Mouse (Mus musculus) liver, embryonic 13.5 days (tissue): ENCODE results near the gene Tecr. TPM values are rescaled to one million over a fixed set of nuclear protein-coding genes. Genes with fewer than 3 reads are reported as not detected.
"Not testable (repeated sequence)": the region's sequence is repeated elsewhere in the genome, so short reads cannot be mapped to it uniquely, and the experiment has no call there.

Experiments
- ATAC-seq: fragments of 200-750 bp; cut with Nextera tagmentation; 2 replicates; pipeline ENCODE4 v1.8.0; 2017; ENCODE audit warnings: low read depth, mild to moderate bottlenecking, moderate number of reproducible peaks, moderate library complexity
- DNase-seq: peaks from one replicate; pipeline ENCODE4 v3.0.0; 2022
- H3K27ac ChIP-seq: fragments of 300-500 bp; sonication (generic); 2 replicates; pipeline ENCODE4 v1.5.1; 2015; ENCODE audit warnings: moderate library complexity, mild to moderate bottlenecking, inconsistent platforms
- H3K27me3 ChIP-seq: fragments of 300-500 bp; sonication (generic); 2 replicates; pipeline ENCODE4 v1.6.1; 2015; ENCODE audit warnings: mild to moderate bottlenecking, inconsistent platforms
- H3K36me3 ChIP-seq: fragments of 300-500 bp; sonication (generic); 2 replicates; pipeline ENCODE4 v1.6.1; 2015; ENCODE audit warnings: mild to moderate bottlenecking, inconsistent platforms
- H3K4me1 ChIP-seq: fragments of 300-500 bp; sonication (generic); replicated peaks from 2 replicates; pipeline ENCODE4 v1.6.1; 2015; ENCODE audit warnings: inconsistent platforms
- H3K4me2 ChIP-seq: fragments of 300-500 bp; sonication (generic); 2 replicates; pipeline ENCODE4 v1.6.1; 2015; ENCODE audit warnings: inconsistent platforms, mild to moderate bottlenecking, moderate library complexity
- H3K4me3 ChIP-seq: fragments of 300-500 bp; sonication (generic); replicated peaks from 2 replicates; pipeline ENCODE4 v1.5.1; 2015; ENCODE audit warnings: mild to moderate bottlenecking, inconsistent platforms
- H3K9ac ChIP-seq: fragments of 300-500 bp; sonication (generic); 2 replicates; pipeline ENCODE4 v1.6.1; 2015; ENCODE audit warnings: mild to moderate bottlenecking, inconsistent platforms
- H3K9me3 ChIP-seq: fragments of 300-500 bp; sonication (generic); replicated peaks from 2 replicates; pipeline ENCODE4 v1.6.1; 2016; ENCODE audit warnings: inconsistent platforms
- WGBS: fragments of 180-500 bp; shearing (Covaris S2); methylation state at CpG from one replicate; pipeline ENCODE4 v1.1.7; 2015; ENCODE audit not compliant: insufficient replicate concordance; 5-methylcytosine and 5-hydroxymethylcytosine counted together
- polyA plus RNA-seq: library from polyadenylated mRNA; unstranded; fragments of >200 nt; fragmentation: Nextera tagmentation; extraction: Ambion mirVana; gene quantifications from 2 replicates; pipeline ENCODE4 v1.2.1, GENCODE M21; 2015

Gene Tecr
- polyA plus RNA-seq, 1 experiment from 2014 or later = 334 TPM

DNA sequence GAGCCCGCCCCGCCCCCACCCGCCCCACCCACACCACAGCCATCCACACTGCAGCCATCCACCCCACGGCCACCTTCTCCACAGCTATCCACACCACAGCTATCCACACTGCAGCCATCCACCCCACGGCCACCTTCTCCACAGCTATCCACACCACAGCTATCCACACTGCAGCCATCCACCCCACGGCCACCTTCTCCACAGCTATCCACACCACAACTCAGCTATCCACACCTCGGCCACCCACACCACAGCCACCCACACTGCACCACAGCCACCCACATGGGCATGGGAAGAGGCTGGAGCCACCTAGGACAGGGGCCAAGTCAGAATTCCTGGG is 36.8 kb downstream of the Tecr start:
- DNase-seq, H3K27ac ChIP-seq, H3K9me3 ChIP-seq, H3K9ac ChIP-seq, H3K4me3 ChIP-seq, H3K4me2 ChIP-seq, H3K27me3 ChIP-seq, ATAC-seq: not testable (repeated sequence)
- Histone ChIP-seq H3K4me1 (peaks cover 59% of the 10 kb centered on the region), H3K36me3 (peaks cover 65% of the 10 kb centered on the region)
- 88% methylated on average over 7 of the region's 7 CpGs for WGBS

DNA sequence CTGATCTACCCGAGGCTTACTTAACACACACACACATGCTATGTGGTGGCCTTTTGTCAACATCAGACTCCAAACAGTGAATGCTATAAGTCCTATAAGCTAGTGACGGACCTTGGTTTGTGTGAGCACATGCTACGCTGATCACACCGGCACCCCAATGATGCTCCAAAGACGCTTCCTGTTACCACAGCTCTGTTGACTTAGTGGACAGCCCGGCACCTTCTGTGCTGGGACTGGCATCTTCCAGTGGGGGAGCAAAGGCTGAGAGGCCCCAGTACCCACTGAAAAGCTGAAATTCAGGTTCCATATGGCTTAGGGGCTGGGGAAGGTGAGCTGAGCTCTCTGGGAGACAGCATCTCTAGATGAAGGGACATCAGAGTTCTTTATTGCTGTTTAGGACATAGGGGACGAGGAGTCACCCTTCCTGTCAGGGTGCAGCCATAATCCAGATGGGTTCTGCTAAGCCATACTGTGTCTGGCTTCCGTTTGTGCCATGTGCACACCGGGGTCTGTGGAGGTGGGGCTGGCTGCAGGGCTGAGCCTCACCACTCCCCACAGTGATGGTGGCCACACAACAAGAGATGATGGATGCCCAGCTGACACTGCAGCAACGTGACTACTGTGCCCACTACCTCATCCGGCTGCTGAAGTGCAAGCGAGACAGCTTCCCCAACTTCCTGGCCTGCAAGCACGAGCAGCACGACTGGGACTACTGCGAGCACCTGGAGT is 37.3 kb downstream of the Tecr start:
- no peak overlapping the region for H3K4me2 ChIP-seq
- H3K27me3 ChIP-seq = no peaks in the 10 kb centered on the region
- DNase-seq (no peak), ATAC-seq (no peak)
- H3K4me1 ChIP-seq = peaks cover 59% of the 10 kb centered on the region
- 78% methylated on average over 14 of the region's 15 CpGs for WGBS
- no peak overlapping the region for H3K27ac ChIP-seq
- H3K4me3 ChIP-seq = no peak overlapping the region
- no peak overlapping the region for H3K9ac ChIP-seq
- no peaks in the 10 kb centered on the region for H3K9me3 ChIP-seq
- peaks cover 65% of the 10 kb centered on the region for H3K36me3 ChIP-seq

DNA sequence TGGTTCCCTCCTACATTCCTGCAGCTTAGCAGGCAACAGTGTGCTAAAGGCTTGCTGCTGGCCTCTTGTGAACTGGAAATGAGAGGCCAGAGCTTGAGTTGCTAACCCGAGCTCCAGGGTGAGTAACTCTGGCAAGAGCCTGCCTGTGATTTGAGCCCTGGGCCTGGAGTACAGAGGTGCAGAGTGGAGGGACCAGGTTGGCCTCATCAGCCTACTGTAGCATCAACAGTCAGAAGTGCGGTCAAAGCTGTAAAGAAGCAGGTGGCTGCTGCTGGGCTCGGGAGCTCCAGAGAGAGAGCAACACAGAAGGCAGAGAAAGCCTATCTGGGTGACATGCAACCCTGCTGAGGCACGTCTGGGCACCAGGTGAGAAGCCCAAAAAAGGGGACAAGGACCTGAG is 38.6 kb downstream of the Tecr start:
- peaks cover 59% of the 10 kb centered on the region for H3K4me1 ChIP-seq
- peak overlapping the region; percentile 13; the same call in 1 of the 2 replicates for H3K27ac ChIP-seq
- no peak for ATAC-seq
- H3K4me3 ChIP-seq = no peak overlapping the region
- WGBS = 70% methylated on average over 4 of the region's 4 CpGs
- no peak for DNase-seq
- H3K4me2 ChIP-seq = no peak overlapping the region
- no peaks in the 10 kb centered on the region for H3K9me3 ChIP-seq
- peaks cover 58% of the 10 kb centered on the region for H3K36me3 ChIP-seq
- no peaks in the 10 kb centered on the region for H3K27me3 ChIP-seq
- H3K9ac ChIP-seq = 0 out of 2 replicates have a peak overlapping the region, but pooled peaks have one; percentile 83

DNA sequence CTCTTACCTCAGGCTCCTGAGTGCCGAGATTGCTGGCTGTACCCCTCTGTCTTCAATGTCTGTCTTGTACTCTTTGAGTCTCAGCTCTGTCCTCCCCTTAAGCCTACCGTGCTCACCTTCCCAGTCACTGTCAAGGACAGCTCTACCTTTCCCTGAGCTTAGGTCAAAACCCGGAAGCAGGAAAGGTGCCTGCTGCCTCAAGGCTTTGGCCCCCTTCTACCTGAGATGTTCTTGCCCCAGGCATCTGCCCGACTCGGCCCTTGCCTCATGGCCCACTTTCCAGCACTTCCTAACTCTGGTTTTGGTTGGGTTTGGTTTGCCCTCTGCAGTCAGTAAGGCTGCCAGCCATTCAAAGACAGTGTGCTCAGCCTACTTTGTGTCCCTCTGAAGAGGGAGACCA is 39.0 kb downstream of the Tecr start:
- Histone ChIP-seq H3K36me3 (peaks cover 54% of the 10 kb centered on the region), H3K4me1 (peaks cover 59% of the 10 kb centered on the region)
- ATAC-seq = no peak

DNA sequence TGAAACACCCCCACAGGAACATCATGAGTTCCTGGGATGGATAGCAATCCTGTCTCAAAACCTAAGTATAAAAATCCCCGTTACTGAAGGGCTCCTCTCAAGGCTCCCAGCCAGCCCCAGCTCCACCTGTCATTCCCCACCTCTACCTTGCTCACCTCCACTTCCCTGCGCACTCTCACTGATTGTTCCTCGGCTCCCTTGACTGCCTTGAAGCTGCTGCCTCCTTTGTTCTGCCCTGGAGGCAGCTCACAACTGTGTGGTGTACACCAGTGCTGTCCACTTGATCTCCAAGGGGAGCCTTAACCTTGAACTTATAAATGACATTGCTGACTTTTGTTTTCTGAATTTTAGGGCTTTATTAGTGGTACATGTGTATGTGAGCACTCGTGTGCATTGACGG is 39.6 kb downstream of the Tecr start:
- no peak overlapping the region for H3K27ac ChIP-seq
- H3K4me1 ChIP-seq = peaks cover 59% of the 10 kb centered on the region
- DNase-seq = no peak
- H3K4me3 ChIP-seq = peak overlapping the region; percentile 75
- no peaks in the 10 kb centered on the region for H3K27me3 ChIP-seq
- ATAC-seq = no peak
- H3K36me3 ChIP-seq = peaks cover 47% of the 10 kb centered on the region
- peak overlapping the region; percentile 83 for H3K9ac ChIP-seq
- WGBS = 66% methylated on average over 5 of the region's 5 CpGs
- peak overlapping the region; percentile 76 for H3K4me2 ChIP-seq
- H3K9me3 ChIP-seq = no peaks in the 10 kb centered on the region

More for the DNA sequence above, 39.0 kb downstream of the Tecr start:
- Histone ChIP-seq H3K4me3 (peak overlapping the region; percentile 75; the same call in 1 of the 2 replicates), H3K4me2 (peak overlapping the region; percentile 76; the same call in 1 of the 2 replicates), H3K9me3 (no peaks in the 10 kb centered on the region), H3K27ac (peak overlapping the region; percentile 13; the same call in 1 of the 2 replicates), H3K27me3 (no peaks in the 10 kb centered on the region), H3K9ac (peak overlapping the region; percentile 83; the same call in 1 of the 2 replicates)
- DNase-seq = no peak
- WGBS = 69% methylated on average over 5 of the region's 5 CpGs

DNA sequence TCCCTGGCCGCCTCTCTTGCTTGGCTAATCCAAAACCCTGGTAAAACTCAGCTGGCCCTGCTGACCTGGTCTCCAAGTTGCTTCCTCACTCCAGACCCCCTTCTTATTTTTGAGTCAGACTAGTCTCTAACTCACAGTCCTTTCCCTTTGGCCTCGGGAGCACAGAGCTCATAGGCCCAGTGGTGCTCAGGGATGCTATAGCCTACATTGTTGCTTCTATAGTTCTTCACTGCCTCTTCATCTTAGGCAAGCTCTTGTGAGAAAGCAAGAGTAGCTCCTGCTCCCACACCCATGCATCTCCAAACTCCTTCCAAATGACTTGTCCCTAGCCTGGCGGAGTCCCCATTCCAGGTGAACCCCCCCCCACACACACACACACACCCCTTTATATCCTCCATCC is 40.1 kb downstream of the Tecr start:
- peak overlapping the region; percentile 76 for H3K4me2 ChIP-seq
- H3K27ac ChIP-seq = peak overlapping the region; percentile 79
- 50% methylated on average over 3 of the region's 3 CpGs for WGBS
- peaks cover 43% of the 10 kb centered on the region for H3K36me3 ChIP-seq
- H3K4me1 ChIP-seq = peaks cover 61% of the 10 kb centered on the region
- no peaks in the 10 kb centered on the region for H3K9me3 ChIP-seq
- H3K27me3 ChIP-seq = no peaks in the 10 kb centered on the region
- DNase-seq (no peak), ATAC-seq (no peak)
- H3K4me3 ChIP-seq = peak overlapping the region; percentile 75
- peak overlapping the region; percentile 83 for H3K9ac ChIP-seq

DNA sequence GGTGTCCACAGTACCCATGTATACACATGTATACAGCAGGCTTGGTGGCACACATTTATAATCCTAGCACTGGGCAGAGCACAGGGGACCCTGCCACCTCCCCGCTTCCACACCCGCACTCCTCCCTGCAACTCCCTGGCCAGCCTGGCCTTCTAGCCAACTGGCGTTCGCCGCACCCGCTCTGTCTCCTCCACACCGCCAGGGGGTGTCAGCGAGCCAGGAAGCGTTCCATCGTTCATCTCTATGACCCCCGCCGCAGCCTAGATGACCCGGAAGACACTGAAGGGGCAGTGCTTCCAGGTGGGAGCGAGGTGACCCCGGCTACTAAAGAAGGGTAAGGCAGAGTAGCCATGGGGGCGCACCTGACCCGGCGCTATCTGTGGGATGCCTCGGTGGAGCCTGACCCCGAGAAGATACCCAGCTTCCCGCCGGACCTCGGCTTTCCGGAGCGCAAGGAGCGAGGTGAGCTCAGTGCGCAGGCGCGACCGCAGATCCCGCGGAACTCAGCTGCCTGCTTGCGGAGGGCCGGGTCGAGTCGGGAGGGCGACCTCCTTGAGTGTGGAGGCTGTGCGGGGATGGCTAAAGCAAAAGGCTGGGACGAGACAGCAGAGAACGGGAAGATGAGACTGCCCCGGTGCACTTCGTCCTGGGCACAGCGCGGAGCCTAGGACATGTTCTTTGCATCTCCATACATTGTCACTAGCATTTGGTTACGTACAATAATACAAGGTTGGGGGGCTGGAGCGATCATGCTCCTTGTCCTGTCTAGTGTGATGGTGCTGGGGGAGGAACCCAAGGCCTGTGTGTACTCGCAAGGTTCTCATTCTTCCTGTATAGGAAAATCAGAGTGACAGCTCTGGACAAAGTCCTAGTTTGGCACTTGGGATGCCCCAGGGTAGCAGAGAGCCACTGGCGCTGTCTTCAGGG is 41.0 kb downstream of the Tecr start, which contains the start of gene Ndufb7:
Ndufb7 (plus strand) TSS at position 203 of the 927 bp plus-strand sequence.
- under 1% methylated on average over 48 of the region's 48 CpGs for WGBS
- peak; percentile 80 for ATAC-seq
- peaks cover 33% of the 10 kb centered on the region for H3K36me3 ChIP-seq
- peak within 1 kb of the TSS; percentile 76 for H3K4me2 ChIP-seq
- peak within 1 kb of the TSS; percentile 75 for H3K4me3 ChIP-seq
- H3K9me3 ChIP-seq = no peaks in the 10 kb centered on the region
- no peaks in the 10 kb centered on the region for H3K27me3 ChIP-seq
- peak; percentile 79 for DNase-seq
- H3K4me1 ChIP-seq = peaks cover 68% of the 10 kb centered on the region
- H3K9ac ChIP-seq = peak within 1 kb of the TSS; percentile 83
- peak within 1 kb of the TSS; percentile 79 for H3K27ac ChIP-seq

DNA sequence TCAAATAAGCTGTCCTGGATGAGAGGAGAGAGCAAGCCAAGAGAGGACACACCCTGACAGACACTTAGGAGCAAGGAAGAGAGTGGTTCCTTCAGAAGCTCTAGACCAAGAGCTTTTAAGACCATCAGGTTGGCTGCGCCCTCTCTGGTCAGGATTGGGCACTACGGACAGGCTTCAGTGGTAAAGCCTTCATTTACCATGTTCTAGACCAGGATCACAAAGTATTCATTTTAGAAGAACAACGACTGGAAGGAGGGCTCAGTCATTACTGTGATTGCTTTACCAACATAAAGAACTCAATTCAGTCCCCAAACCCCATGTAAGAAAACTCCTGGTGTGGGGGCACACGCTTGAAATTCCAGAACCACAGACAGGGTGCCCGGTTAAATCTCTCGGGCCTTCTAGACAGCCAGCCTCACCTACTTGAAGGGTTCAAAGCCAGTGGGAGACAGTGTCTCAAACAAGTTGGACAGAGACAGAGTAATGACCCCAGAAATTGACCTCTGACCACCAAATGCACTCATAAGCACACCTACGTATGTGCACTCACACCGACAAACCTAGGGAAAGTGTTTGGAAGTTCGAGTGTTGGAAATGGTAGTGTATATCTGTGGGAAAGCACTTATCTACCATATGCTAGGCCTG is 41.9 kb downstream of the Tecr start:
- Histone ChIP-seq H3K9me3 (no peaks in the 10 kb centered on the region), H3K9ac (peak overlapping the region; percentile 46), H3K4me2 (peak overlapping the region; percentile 76), H3K36me3 (peaks cover 25% of the 10 kb centered on the region), H3K4me3 (peak overlapping the region; percentile 75), H3K27me3 (no peaks in the 10 kb centered on the region), H3K27ac (no peak overlapping the region), H3K4me1 (peaks cover 72% of the 10 kb centered on the region)
- DNase-seq (no peak), ATAC-seq (peak; percentile 51)
- 69% methylated on average over 9 of the region's 9 CpGs for WGBS

DNA sequence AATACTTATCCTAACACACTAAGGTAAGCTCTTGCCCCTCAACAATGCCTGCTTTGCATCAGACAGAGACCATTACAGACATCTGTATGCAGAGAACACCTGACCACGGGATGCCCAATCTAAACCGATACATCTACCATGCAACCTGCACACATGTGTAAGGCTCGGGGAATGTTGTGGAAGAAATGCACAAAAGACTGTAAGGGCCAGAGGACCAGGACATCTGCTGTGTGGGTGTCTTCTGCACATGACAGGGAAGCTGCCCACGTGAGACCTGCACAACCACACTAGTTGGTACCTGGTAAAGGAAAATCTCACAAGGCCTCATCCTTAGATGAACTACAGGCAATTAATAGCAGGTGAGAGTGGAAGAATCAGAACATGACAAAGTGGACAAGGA is 44.5 kb downstream of the Tecr start:
- DNase-seq (no peak), ATAC-seq (no peak)
- Histone ChIP-seq H3K9me3 (no peaks in the 10 kb centered on the region), H3K4me3 (no peak overlapping the region), H3K36me3 (peaks cover 2% of the 10 kb centered on the region; the same call in 1 of the 2 replicates), H3K27me3 (no peaks in the 10 kb centered on the region), H3K4me2 (peak overlapping the region; percentile 44; the same call in 1 of the 2 replicates), H3K27ac (peak overlapping the region; percentile 61), H3K4me1 (peaks cover 63% of the 10 kb centered on the region), H3K9ac (peak overlapping the region; percentile 42; the same call in 1 of the 2 replicates)
- 71% methylated on average over 4 of the region's 4 CpGs for WGBS

DNA sequence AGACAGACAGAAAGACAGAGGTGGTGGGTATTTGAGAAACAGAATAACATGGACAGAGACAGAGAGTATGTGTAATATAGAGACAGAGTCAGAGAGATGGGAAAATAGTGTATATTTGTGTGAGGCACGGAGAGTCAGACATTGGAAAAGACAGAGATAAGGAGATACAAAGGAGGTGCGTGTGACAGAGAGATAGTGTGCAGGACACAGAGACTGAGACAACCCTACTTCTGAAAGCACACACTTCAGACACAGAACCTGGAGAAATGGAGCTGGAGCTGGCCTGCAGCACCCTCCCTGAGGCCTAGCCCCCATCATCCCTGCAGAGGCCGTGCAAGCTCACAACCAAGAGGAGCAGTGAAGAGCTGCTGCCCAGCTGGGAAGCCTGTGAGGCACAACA is 45.1 kb downstream of the Tecr start:
- WGBS = 23% methylated on average over 3 of the region's 3 CpGs
- ATAC-seq (peak; percentile 58), DNase-seq (no peak)
- Histone ChIP-seq H3K4me1 (peaks cover 57% of the 10 kb centered on the region), H3K36me3 (no peaks in the 10 kb centered on the region), H3K4me2 (peak overlapping the region; percentile 44), H3K9me3 (no peaks in the 10 kb centered on the region), H3K4me3 (no peak overlapping the region), H3K27ac (peak overlapping the region; percentile 61), H3K27me3 (no peaks in the 10 kb centered on the region), H3K9ac (peak overlapping the region; percentile 42; the same call in 1 of the 2 replicates)

DNA sequence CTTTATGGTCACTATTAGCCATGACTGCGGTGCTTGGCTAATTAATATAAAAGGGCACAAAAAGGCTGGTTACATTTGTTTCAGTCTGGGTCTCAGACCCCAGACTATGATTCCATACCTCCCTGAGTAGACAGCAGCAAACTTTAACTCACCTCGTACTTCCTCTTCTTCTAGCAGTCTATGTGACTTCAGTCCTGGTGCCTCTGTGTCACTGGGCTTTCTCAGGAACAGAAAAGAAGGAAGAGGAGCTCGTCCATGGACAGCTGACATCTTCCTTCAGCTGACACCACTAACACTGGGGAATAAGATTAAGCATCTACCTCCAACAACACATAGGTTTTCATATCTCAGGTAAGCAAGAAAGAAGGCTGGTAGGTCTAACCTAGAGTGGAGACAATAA is 72.0 kb downstream of the Tecr start, which contains the start of gene Olfr370:
Olfr370 (plus strand) TSS at position 45 of the 400 bp plus-strand sequence.
- H3K4me1 ChIP-seq = no peaks in the 10 kb centered on the region
- ATAC-seq = no peak
- no peak within 1 kb of the TSS for H3K27ac ChIP-seq
- no peaks in the 10 kb centered on the region for H3K9me3 ChIP-seq
- WGBS = 47% methylated on average over 3 of the region's 3 CpGs
- H3K36me3 ChIP-seq = no peaks in the 10 kb centered on the region
- H3K4me2 ChIP-seq = no peak within 1 kb of the TSS
- 0 out of 2 replicates have a peak, but pooled peaks cover 3% of the 10 kb centered on the region for H3K27me3 ChIP-seq
- no peak within 1 kb of the TSS for H3K4me3 ChIP-seq
- no peak for DNase-seq
- H3K9ac ChIP-seq = no peak within 1 kb of the TSS
